Mouse (Mus musculus) forebrain, embryonic 10.5 days (tissue): Measurements from ENCODE around the gene Hist1h1e. TPM values are rescaled to one million over a fixed set of nuclear protein-coding genes. Genes with fewer than 3 reads are reported as not detected.
"Not testable (repeated sequence)": the region's sequence is repeated elsewhere in the genome, so short reads cannot be mapped to it uniquely, and the experiment has no call there.

Experiments used
- DNase-seq: peaks from one replicate; pipeline ENCODE4 v3.0.0-alpha.2; 2017; ENCODE audit warnings: low spot score; ENCODE audit errors: extremely low spot score
- H3K27ac ChIP-seq: fragments of 300-500 bp; sonication (generic); 2 replicates; pipeline ENCODE4 v1.5.1; 2016; ENCODE audit warnings: mild to moderate bottlenecking
- H3K27me3 ChIP-seq: fragments of 300-500 bp; sonication (generic); 2 replicates; pipeline ENCODE4 v1.6.1; 2016; ENCODE audit warnings: mild to moderate bottlenecking; ENCODE audit not compliant: poor library complexity, severe bottlenecking
- H3K36me3 ChIP-seq: fragments of 300-500 bp; sonication (generic); replicated peaks from 2 replicates; pipeline ENCODE4 v1.6.1; 2016; ENCODE audit warnings: mild to moderate bottlenecking, moderate library complexity
- H3K4me1 ChIP-seq: fragments of 300-500 bp; sonication (generic); 2 replicates; pipeline ENCODE4 v1.6.1; 2016
- H3K4me3 ChIP-seq: fragments of 300-500 bp; sonication (generic); 2 replicates; pipeline ENCODE4 v1.5.1; 2016; ENCODE audit warnings: mild to moderate bottlenecking, moderate library complexity
- H3K9me3 ChIP-seq: fragments of 300-500 bp; sonication (generic); 2 replicates; pipeline ENCODE4 v1.6.1; 2016; ENCODE audit warnings: mild to moderate bottlenecking, moderate library complexity
- WGBS: fragments of 180-500 bp; shearing (Covaris S2); methylation state at CpG from one replicate; pipeline ENCODE4 v1.1.7; 2016; 5-methylcytosine and 5-hydroxymethylcytosine counted together
- polyA plus RNA-seq: library from polyadenylated mRNA; unstranded; fragments of >200 nt; fragmentation: Nextera tagmentation; extraction: Ambion mirVana; gene quantifications from 2 replicates; pipeline ENCODE4 v1.2.1, GENCODE M21; 2016

The Hist1h1e gene
- polyA plus RNA-seq, 1 experiment from 2014 or later, result 21.4 TPM

GRCm38 (mm10) chr13:23585442-23586098 lies 36.8 kb downstream of the Hist1h1e start:
- DNase-seq, result peak; percentile 80
- Histone ChIP-seq H3K4me1 (peaks cover 52% of the 10 kb centered on the region), H3K27ac (peak overlapping the region; percentile 94), H3K4me3 (peak overlapping the region; percentile 55)
- under 1% methylated on average over 30 of the region's 36 CpGs for WGBS
- H3K27me3 ChIP-seq, H3K9me3 ChIP-seq, H3K36me3 ChIP-seq: not testable (repeated sequence)

DNA sequence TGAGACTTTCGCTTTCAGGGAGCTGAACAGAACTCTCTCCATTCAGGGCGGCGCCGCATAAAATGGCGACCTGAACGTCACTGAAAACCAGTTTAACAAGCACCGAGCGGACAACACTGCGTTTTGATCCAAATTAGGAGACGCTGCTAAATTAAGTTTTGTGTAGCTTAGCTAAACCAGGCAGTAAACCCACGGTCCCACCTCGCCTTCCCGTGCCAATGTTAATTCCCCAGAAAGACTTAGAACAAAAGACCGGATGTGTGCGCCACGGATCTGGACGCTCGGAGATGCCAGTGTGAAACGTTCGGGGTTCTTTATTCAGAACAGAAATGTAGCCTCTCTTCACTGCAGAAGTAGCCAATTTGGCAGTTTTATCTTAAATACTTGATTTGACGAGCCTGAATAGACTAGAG lies 37.3 kb downstream of the Hist1h1e start:
- Histone ChIP-seq H3K36me3 (no peaks in the 10 kb centered on the region), H3K4me1 (peaks cover 57% of the 10 kb centered on the region), H3K4me3 (peak overlapping the region; percentile 55), H3K27me3 (no peaks in the 10 kb centered on the region), H3K27ac (peak overlapping the region; percentile 94), H3K9me3 (no peaks in the 10 kb centered on the region)
- WGBS, result under 1% methylated on average over 21 of the region's 21 CpGs
- peak; percentile 78 for DNase-seq

GRCm38 (mm10) chr13:23584331-23584730 lies 38.0 kb downstream of the Hist1h1e start:
- Histone ChIP-seq H3K4me1 (peaks cover 57% of the 10 kb centered on the region), H3K36me3 (no peaks in the 10 kb centered on the region), H3K27me3 (no peaks in the 10 kb centered on the region), H3K4me3 (peak overlapping the region; percentile 55), H3K27ac (peak overlapping the region; percentile 94), H3K9me3 (no peaks in the 10 kb centered on the region)
- peak; percentile 25 for DNase-seq

DNA sequence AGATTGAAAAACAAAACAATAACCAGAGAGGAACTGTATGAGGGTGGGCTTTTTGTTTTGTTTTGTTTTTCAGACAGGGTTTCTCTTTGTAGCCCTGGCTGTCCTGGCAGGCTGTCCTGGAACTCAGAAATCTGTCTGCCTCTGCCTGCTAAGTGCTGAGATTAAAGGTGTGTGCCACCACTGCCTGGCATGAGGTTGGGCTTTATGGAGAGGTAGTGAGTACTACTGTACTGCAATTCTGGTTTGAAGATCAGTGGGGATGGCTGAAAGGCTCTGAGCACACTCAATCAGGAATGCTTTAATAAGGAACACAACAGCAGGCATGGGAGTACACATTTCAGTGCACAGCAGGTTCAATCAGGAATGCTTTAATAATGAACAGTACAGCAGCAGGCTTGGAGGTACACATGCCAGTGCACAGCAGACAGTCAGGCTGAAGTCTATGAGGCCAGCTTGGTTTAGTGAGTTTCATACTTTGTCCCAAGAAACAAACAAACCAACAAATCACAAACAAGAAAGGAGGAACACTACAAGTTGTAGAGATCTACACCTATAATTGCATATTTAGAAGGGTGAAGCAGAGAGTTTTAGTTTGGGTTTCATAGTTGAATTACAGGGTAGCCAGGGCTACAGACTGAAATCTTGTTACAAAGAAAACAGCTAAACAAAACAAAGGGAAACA lies 38.8 kb downstream of the Hist1h1e start:
- H3K4me3 ChIP-seq, result peak overlapping the region; percentile 61
- DNase-seq, result peak; percentile 30

GRCm38 (mm10) chr13:23582219-23583056 lies 39.9 kb downstream of the Hist1h1e start:
- DNase-seq, result peak; percentile 31
- H3K27ac ChIP-seq, result peak overlapping the region; percentile 94
- no peaks in the 10 kb centered on the region for H3K36me3 ChIP-seq
- no peaks in the 10 kb centered on the region for H3K9me3 ChIP-seq
- 6% methylated on average over 6 of the region's 6 CpGs for WGBS
- peaks cover 58% of the 10 kb centered on the region for H3K4me1 ChIP-seq
- no peaks in the 10 kb centered on the region for H3K27me3 ChIP-seq
- H3K4me3 ChIP-seq, result peak overlapping the region; percentile 61

More for the DNA sequence above, 38.8 kb downstream of the Hist1h1e start:
- Histone ChIP-seq H3K36me3 (no peaks in the 10 kb centered on the region), H3K27me3 (no peaks in the 10 kb centered on the region), H3K27ac (peak overlapping the region; percentile 94), H3K9me3 (no peaks in the 10 kb centered on the region), H3K4me1 (peaks cover 57% of the 10 kb centered on the region)

DNA sequence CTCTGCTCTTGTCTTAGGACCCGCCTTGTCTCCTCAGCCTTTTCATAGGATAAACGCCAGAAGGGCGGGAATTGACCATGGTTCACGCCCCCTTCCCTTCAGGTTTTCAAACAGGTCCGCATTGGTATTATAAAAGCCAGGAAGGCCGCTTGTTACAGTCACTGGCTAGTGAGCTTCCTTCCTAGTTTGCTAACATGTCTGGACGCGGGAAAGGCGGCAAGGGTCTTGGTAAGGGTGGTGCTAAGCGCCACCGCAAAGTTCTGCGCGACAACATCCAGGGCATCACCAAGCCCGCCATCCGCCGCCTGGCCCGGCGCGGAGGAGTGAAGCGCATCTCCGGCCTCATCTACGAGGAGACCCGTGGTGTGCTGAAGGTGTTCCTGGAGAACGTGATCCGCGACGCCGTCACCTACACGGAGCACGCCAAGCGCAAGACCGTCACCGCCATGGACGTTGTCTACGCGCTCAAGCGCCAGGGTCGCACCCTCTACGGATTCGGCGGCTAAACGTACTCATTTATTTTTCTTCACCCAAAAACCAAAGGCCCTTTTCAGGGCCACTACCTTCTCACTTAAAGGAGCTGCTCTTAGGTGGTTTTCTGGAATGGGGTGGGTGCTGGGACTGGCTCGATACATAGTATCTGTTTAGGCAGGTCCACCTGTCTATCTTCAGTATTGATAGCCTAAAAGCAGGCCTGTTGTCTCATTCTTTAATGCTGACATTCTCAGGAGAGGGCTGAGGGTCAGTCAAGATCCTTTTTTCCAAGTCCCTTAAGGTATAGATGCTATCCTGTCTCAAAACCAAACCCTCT lies 40.7 kb downstream of the Hist1h1e start, which contains the start of gene Hist1h4d:
Gene Hist1h4d, plus strand, starts transcription at position 191 of the 811 bp plus-strand sequence.
- WGBS, result under 1% methylated on average over 43 of the region's 43 CpGs
- H3K4me3 ChIP-seq, result peak within 1 kb of the TSS; percentile 61
- H3K27me3 ChIP-seq, result no peaks in the 10 kb centered on the region
- no peaks in the 10 kb centered on the region for H3K9me3 ChIP-seq
- no peaks in the 10 kb centered on the region for H3K36me3 ChIP-seq
- peak within 1 kb of the TSS; percentile 94 for H3K27ac ChIP-seq
- peak; percentile 95 for DNase-seq
- peaks cover 60% of the 10 kb centered on the region for H3K4me1 ChIP-seq

DNA sequence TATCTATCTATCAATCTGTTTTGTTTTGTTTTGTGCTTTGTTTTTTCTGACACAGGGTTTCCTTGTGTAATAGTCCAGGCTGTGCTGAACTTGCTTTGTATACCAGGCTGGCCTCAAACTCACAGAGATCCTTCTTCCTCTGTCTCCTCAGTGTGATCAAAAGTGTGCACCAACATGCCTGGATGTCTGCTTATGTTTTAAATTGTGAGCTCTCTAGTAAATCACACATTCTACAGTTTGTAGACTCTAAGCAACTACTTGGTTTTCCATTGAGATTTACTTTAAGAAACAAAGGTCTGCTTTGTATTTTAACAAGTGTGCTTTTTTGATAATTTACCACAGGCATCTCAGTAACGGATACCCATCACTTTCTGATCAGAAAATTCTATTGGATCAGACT lies 44.5 kb downstream of the Hist1h1e start:
- H3K4me3 ChIP-seq, result no peak overlapping the region
- H3K36me3 ChIP-seq, result no peaks in the 10 kb centered on the region
- 88% methylated on average over 1 of the region's 1 CpGs for WGBS
- H3K9me3 ChIP-seq, result no peaks in the 10 kb centered on the region
- no peak for DNase-seq
- peak overlapping the region; percentile 95 for H3K27ac ChIP-seq
- no peaks in the 10 kb centered on the region for H3K27me3 ChIP-seq
- H3K4me1 ChIP-seq, result peaks cover 47% of the 10 kb centered on the region

- H3K27me3 ChIP-seq, result no peaks in the 10 kb centered on the region
- peaks cover 46% of the 10 kb centered on the region for H3K4me1 ChIP-seq
- H3K27ac ChIP-seq, result peak overlapping the region; percentile 95
- peak overlapping the region; percentile 62 for H3K4me3 ChIP-seq
- 56% methylated on average over 6 of the region's 6 CpGs for WGBS
- peak; percentile 30 for DNase-seq
- no peaks in the 10 kb centered on the region for H3K9me3 ChIP-seq
- no peaks in the 10 kb centered on the region for H3K36me3 ChIP-seq
These were observed 45.3 kb downstream of the Hist1h1e start for GRCm38 (mm10) chr13:23576906-23577639.

DNA sequence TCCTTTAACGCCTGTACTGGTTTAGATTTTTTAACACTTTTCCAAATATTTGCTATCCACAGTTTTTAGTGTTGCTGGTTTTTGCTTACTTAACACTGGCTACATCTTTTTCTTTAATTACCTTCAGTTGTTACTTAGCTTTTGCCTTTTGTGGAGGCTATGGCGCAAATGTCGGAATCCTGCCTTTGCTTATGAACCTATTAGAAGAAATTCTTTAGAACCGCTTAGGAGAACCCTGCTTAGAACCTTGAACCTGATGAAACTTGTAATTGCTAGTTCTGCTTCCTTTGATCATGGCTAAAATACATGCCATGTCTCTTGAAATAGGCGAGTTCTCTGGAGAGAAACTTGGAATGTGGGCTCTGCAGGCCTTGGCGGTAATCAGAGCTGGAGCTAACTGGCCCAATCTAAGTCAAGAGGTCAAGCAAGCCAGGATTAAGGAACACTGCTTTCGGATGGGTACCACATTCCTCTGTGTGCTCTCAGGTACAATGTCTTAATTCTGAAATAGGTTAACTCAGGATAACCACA lies 45.9 kb downstream of the Hist1h1e start:
- no peaks in the 10 kb centered on the region for H3K27me3 ChIP-seq
- H3K36me3 ChIP-seq, result no peaks in the 10 kb centered on the region
- DNase-seq, result peak; percentile 62
- H3K9me3 ChIP-seq, result no peaks in the 10 kb centered on the region
- H3K4me1 ChIP-seq, result peaks cover 42% of the 10 kb centered on the region
- WGBS, result 2% methylated on average over 7 of the region's 7 CpGs
- peak overlapping the region; percentile 62 for H3K4me3 ChIP-seq
- peak overlapping the region; percentile 95 for H3K27ac ChIP-seq

DNA sequence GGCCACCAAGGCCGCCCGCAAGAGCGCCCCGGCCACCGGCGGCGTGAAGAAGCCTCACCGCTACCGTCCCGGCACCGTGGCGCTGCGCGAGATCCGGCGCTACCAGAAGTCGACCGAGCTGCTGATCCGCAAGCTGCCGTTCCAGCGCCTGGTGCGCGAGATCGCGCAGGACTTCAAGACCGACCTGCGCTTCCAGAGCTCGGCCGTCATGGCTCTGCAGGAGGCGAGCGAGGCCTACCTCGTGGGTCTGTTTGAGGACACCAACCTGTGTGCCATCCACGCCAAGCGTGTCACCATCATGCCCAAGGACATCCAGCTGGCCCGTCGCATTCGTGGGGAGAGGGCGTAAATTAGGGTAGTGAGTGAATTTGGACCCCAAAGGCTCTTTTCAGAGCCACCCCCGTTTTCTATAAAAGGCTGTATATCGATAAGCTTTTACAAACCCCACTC lies 46.5 kb downstream of the Hist1h1e start:
- H3K36me3 ChIP-seq, H3K27me3 ChIP-seq, H3K9me3 ChIP-seq: not testable (repeated sequence)
- 0% methylated on average over 11 of the region's 40 CpGs for WGBS
- peaks cover 39% of the 10 kb centered on the region for H3K4me1 ChIP-seq
- H3K4me3 ChIP-seq, result peak overlapping the region; percentile 62
- H3K27ac ChIP-seq, result peak overlapping the region; percentile 95
- peak; percentile 26 for DNase-seq

DNA sequence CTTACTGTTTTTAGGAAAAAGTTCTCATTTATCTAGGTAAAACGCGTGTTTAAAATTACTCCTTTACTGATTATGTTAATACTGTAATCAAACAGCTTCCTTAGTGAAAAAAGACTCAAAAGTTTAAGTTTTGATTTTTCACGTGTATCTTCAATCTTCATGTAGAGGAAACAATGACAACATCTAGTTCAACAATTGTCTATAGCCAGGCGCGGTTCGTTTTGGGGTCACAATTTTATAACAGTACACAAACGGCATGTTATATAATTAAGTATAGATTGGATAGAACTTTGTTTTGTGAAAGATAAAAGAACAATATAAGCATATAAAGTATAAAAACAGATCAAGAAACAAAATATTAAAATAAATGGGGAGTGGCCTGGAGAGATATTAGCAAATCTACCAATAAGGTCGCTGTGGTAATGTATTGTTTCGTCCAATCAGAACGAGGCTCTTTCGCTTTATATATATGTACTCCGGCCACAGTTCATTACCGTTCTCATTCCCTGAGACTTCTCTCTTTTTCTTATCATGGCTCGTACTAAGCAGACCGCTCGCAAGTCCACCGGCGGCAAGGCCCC lies 47.0 kb downstream of the Hist1h1e start, which contains the start of gene Hist1h3d:
Gene Hist1h3d, plus strand, starts transcription at position 493 of the 581 bp plus-strand sequence.
- peak; percentile 57 for DNase-seq
- Histone ChIP-seq H3K27me3 (no peaks in the 10 kb centered on the region), H3K36me3 (no peaks in the 10 kb centered on the region), H3K4me1 (peaks cover 34% of the 10 kb centered on the region), H3K27ac (peak within 1 kb of the TSS; percentile 95), H3K4me3 (peak within 1 kb of the TSS; percentile 62), H3K9me3 (no peaks in the 10 kb centered on the region)
- under 1% methylated on average over 18 of the region's 18 CpGs for WGBS
